Mouse (Mus musculus): Measurements from ENCODE around the gene Fanca. TPM values are rescaled to one million over a fixed set of nuclear protein-coding genes. Genes with fewer than 3 reads are reported as not detected.

The Fanca gene
- total RNA-seq (2014; rRNA removed; ENCODE audit: low replicate concordance), result 24.3 and 37.1 TPM in 2 replicates
- 6.1 and 6.7 TPM in 2 replicates for polyA plus RNA-seq (2015; fragmentation: Nextera tagmentation; extraction: Ambion mirVana)

- peaks cover 6% of the 10 kb centered on the region; the same call in 1 of the 2 replicates for H3K4me1 ChIP-seq (ENCODE audit: control insufficient read depth, insufficient read depth)
- ATAC-seq (ENCODE audit: insufficient read depth, low read depth), result peak; percentile 100
- H3K4me2 ChIP-seq (ENCODE audit: low read depth, low read length), result peak within 1 kb of the TSS; percentile 72
- H3K36me3 ChIP-seq (replicated peaks; ENCODE audit: control insufficient read depth, insufficient read depth, low read length), result no peaks in the 10 kb centered on the region
- TF ChIP-seq EP300 (IDR thresholded peaks at IDR 0.05; ENCODE audit: low read depth), result no peak
- DNase-seq (ENCODE audit: low spot score), result peak; percentile 92
- WGBS, result under 1% methylated on average over 24 of the region's 24 CpGs
- peak within 1 kb of the TSS; percentile 56 for H3K4me3 ChIP-seq (ENCODE audit: low read depth, low read length)
- H3K9ac ChIP-seq (replicated peaks; ENCODE audit: low read depth, low read length), result peak within 1 kb of the TSS; percentile 40
- no peaks in the 10 kb centered on the region for H3K9me3 ChIP-seq (replicated peaks; ENCODE audit: control insufficient read depth, low read length)
- H3K27ac ChIP-seq (ENCODE audit: low read depth), result no peak within 1 kb of the TSS
- no peaks in the 10 kb centered on the region for H3K27me3 ChIP-seq (ENCODE audit: control insufficient read depth, insufficient read depth, low read length)
Measured at GRCm38 (mm10) chr8:123318467-123318911, at the start of gene Fanca. Fanca (minus strand) TSS chr8:123318576.

DNA sequence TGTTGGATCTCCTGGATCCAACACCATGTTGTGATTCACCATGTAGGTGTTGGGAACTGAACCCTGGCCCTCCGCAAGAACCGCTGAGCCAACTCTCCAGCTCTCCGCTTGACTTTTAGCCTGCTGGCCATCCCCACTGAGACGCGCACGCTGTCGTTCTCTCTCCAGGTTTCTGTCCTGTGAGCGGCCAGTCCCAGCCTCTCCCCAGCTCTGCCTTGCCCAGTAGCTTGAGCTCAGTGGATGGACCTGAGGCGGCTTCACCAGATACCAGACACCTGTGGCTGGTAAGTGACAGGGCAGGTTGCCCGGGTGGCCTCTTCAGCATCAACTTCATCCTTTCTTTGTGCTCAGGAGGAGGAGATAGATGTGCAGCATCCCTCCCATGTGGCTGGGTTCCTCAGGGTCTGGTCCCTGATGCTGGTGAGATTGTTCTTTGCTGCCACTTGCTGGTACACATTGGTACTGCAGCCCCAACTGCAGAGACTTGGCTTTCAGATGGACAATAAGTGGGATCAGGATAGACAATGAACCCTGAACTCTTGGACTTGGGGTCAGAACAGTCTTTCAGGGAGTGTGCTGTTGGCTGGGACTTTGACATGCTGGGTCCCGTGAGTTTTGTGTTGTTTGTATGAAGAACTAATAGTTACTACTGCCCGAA, 42.8 kb upstream of the Fanca start:
- DNase-seq (ENCODE audit: low spot score) (peak; percentile 52), ATAC-seq (ENCODE audit: insufficient read depth, low read depth) (peak; percentile 55; the same call in 1 of the 2 replicates)
- Histone ChIP-seq H3K27me3 (ENCODE audit: control insufficient read depth, insufficient read depth, low read length) (0 out of 2 replicates have a peak, but pooled peaks cover 6% of the 10 kb centered on the region), H3K4me2 (ENCODE audit: low read depth, low read length) (no peak overlapping the region), H3K4me3 (ENCODE audit: low read depth, low read length) (no peak overlapping the region), H3K36me3 (replicated peaks; ENCODE audit: control insufficient read depth, insufficient read depth, low read length) (no peaks in the 10 kb centered on the region), H3K9ac (replicated peaks; ENCODE audit: low read depth, low read length) (no peak overlapping the region), H3K9me3 (replicated peaks; ENCODE audit: control insufficient read depth, low read length) (no peaks in the 10 kb centered on the region), H3K4me1 (ENCODE audit: control insufficient read depth, insufficient read depth) (no peaks in the 10 kb centered on the region), H3K27ac (ENCODE audit: low read depth) (no peak overlapping the region)
- 42% methylated on average over 12 of the region's 12 CpGs for WGBS
- TF ChIP-seq CTCF (IDR thresholded peaks at IDR 0.05; ENCODE audit: low read depth), result peak; percentile 94
- no peak for TF ChIP-seq EP300 (IDR thresholded peaks at IDR 0.05; ENCODE audit: low read depth)

DNA sequence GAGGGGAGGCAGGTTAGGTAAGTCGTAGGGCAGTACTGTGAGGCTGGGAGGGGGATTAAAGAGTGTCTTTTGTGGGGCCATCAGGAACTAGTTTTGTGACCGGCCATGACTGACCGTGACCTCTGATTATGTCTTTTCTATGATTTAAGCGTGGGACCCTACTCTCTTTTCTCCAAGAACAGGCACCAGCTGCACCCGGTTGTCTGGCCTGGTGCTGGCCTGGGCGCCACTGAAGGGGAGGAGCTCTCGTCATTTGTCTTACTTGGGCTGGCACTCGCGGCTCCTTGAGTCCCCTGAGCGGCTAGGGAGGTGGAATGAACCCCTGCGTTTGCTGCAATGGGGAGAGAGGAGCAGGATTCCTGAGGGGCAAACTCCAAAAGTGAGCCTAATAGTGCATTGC, 34.8 kb upstream of the Fanca start:
- WGBS, result 44% methylated on average over 11 of the region's 11 CpGs
- TF ChIP-seq EP300 (IDR thresholded peaks at IDR 0.05; ENCODE audit: low read depth), result no peak
- TF ChIP-seq CTCF (IDR thresholded peaks at IDR 0.05; ENCODE audit: low read depth), result no peak
- no peaks in the 10 kb centered on the region for H3K9me3 ChIP-seq (replicated peaks; ENCODE audit: control insufficient read depth, low read length)
- H3K36me3 ChIP-seq (replicated peaks; ENCODE audit: control insufficient read depth, insufficient read depth, low read length), result no peaks in the 10 kb centered on the region
- no peak for ATAC-seq (ENCODE audit: insufficient read depth, low read depth)
- no peak overlapping the region for H3K4me2 ChIP-seq (ENCODE audit: low read depth, low read length)
- H3K4me3 ChIP-seq (ENCODE audit: low read depth, low read length), result no peak overlapping the region
- H3K27ac ChIP-seq (ENCODE audit: low read depth), result no peak overlapping the region
- peaks cover 20% of the 10 kb centered on the region for H3K27me3 ChIP-seq (ENCODE audit: control insufficient read depth, insufficient read depth, low read length)
- DNase-seq (ENCODE audit: low spot score), result no peak
- no peaks in the 10 kb centered on the region for H3K4me1 ChIP-seq (ENCODE audit: control insufficient read depth, insufficient read depth)
- H3K9ac ChIP-seq (replicated peaks; ENCODE audit: low read depth, low read length), result no peak overlapping the region

DNA sequence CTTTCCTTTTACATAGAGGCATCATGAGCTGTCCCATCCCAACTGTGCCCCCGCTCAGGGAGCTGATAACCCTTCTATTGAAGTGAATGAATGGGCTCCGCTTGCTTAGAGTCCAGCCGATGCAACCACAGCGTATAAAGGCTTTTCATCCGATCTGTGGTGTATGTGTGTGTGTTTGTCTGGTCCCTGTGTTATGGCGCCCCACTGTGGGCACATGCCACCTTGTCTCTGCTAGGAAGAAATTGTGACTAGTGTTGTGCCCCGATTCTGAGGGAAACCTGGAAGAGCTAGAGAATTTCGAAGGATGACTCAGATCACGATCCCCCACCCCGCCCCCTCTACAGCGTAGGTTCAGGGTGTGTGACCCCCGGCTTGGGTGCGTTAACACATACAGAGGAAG, 34.4 kb upstream of the Fanca start:
- DNase-seq (ENCODE audit: low spot score), result peak; percentile 43
- no peaks in the 10 kb centered on the region for H3K36me3 ChIP-seq (replicated peaks; ENCODE audit: control insufficient read depth, insufficient read depth, low read length)
- WGBS, result 46% methylated on average over 13 of the region's 13 CpGs
- TF ChIP-seq EP300 (IDR thresholded peaks at IDR 0.05; ENCODE audit: low read depth) (no peak), CTCF (IDR thresholded peaks at IDR 0.05; ENCODE audit: low read depth) (peak; percentile 55)
- H3K27me3 ChIP-seq (ENCODE audit: control insufficient read depth, insufficient read depth, low read length), result peaks cover 20% of the 10 kb centered on the region
- H3K4me3 ChIP-seq (ENCODE audit: low read depth, low read length), result no peak overlapping the region
- no peaks in the 10 kb centered on the region for H3K4me1 ChIP-seq (ENCODE audit: control insufficient read depth, insufficient read depth)
- ATAC-seq (ENCODE audit: insufficient read depth, low read depth), result no peak
- H3K27ac ChIP-seq (ENCODE audit: low read depth), result no peak overlapping the region
- no peak overlapping the region for H3K4me2 ChIP-seq (ENCODE audit: low read depth, low read length)
- no peaks in the 10 kb centered on the region for H3K9me3 ChIP-seq (replicated peaks; ENCODE audit: control insufficient read depth, low read length)
- no peak overlapping the region for H3K9ac ChIP-seq (replicated peaks; ENCODE audit: low read depth, low read length)

- no peaks in the 10 kb centered on the region for H3K4me1 ChIP-seq (ENCODE audit: control insufficient read depth, insufficient read depth)
- no peak overlapping the region for H3K9ac ChIP-seq (replicated peaks; ENCODE audit: low read depth, low read length)
- H3K4me2 ChIP-seq (ENCODE audit: low read depth, low read length), result no peak overlapping the region
- no peak for TF ChIP-seq CTCF (IDR thresholded peaks at IDR 0.05; ENCODE audit: low read depth)
- TF ChIP-seq EP300 (IDR thresholded peaks at IDR 0.05; ENCODE audit: low read depth), result no peak
- ATAC-seq (ENCODE audit: insufficient read depth, low read depth) (no peak), DNase-seq (ENCODE audit: low spot score) (no peak)
- H3K27ac ChIP-seq (ENCODE audit: low read depth), result no peak overlapping the region
- 68% methylated on average over 12 of the region's 12 CpGs for WGBS
- no peaks in the 10 kb centered on the region for H3K9me3 ChIP-seq (replicated peaks; ENCODE audit: control insufficient read depth, low read length)
- H3K4me3 ChIP-seq (ENCODE audit: low read depth, low read length), result no peak overlapping the region
- H3K36me3 ChIP-seq (replicated peaks; ENCODE audit: control insufficient read depth, insufficient read depth, low read length), result no peaks in the 10 kb centered on the region
- H3K27me3 ChIP-seq (ENCODE audit: control insufficient read depth, insufficient read depth, low read length), result peaks cover 20% of the 10 kb centered on the region
Measured at GRCm38 (mm10) chr8:123352118-123352517, 33.7 kb upstream of the Fanca start.
